Mouse (Mus musculus) myocyte (in vitro differentiated cells): ENCODE data around the gene Sphk1.

ENCODE experiments used
- E2F4 ChIP-seq: IDR thresholded peaks from one replicate; pipeline ENCODE4 v1.6.1; 2011; ENCODE audit warnings: mild to moderate bottlenecking, control low read depth, moderate library complexity; ENCODE audit not compliant: insufficient read depth
- MAX ChIP-seq: IDR thresholded peaks from one replicate; pipeline ENCODE4 v1.6.1; 2011; ENCODE audit warnings: low read depth, mild to moderate bottlenecking, control low read depth
- POLR2A ChIP-seq: IDR thresholded peaks from one replicate; pipeline ENCODE4 v1.6.1; 2011; ENCODE audit warnings: low read depth, mild to moderate bottlenecking, control low read depth, moderate library complexity; ENCODE audit not compliant: insufficient read length
- POLR2AphosphoS2 ChIP-seq: IDR thresholded peaks from one replicate; pipeline ENCODE4 v1.6.1; 2011; ENCODE audit warnings: low read depth, control low read depth; ENCODE audit not compliant: insufficient read length
- SRF ChIP-seq: IDR thresholded peaks from one replicate; pipeline ENCODE4 v1.6.1; 2011; ENCODE audit warnings: low read depth; ENCODE audit not compliant: control insufficient read depth, insufficient read length
- TCF3 ChIP-seq: IDR thresholded peaks from one replicate; pipeline ENCODE4 v1.6.1; 2011; ENCODE audit warnings: low read depth, control low read depth; ENCODE audit not compliant: insufficient read length
- USF1 ChIP-seq: IDR thresholded peaks from one replicate; pipeline ENCODE4 v1.6.1; 2011; ENCODE audit warnings: low read depth, mild to moderate bottlenecking, control low read depth, moderate library complexity

DNA sequence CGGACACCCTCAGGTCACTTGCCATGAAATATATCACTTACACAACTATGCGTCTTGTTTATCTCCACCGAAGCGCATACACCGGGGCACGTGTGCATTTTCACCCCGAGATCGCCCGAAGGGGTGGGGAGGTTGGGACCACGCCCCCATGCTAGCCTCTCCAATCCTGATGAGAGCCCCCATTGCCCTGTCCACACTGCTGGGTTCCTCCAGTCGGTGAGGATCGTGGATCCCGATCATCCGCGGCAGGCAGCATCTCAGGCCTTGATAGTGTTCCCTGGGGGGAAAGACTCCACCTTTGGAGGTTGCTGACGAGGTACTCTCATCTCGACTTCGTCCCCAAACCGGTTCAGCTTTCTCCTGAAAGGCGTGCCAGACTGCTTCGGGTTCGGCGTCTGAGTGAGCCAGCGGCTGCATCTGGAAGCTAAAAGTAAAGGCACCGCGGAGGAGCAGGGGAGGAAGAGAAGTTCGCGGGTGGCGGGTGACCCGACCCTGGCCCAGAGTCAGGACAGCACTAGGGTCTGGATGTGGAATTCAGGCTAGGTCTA, 1.6 kb downstream of the Sphk1 start:
- no peak for TF ChIP-seq POLR2AphosphoS2
- no peak for TF ChIP-seq E2F4
- peak; percentile 53 for TF ChIP-seq USF1
- peak; percentile 52 for TF ChIP-seq POLR2A
- no peak for TF ChIP-seq SRF
- TF ChIP-seq TCF3, result no peak
- TF ChIP-seq MAX, result no peak
